Mouse (Mus musculus): ENCODE measurements around the gene Tmbim6. TPM values are rescaled to one million over a fixed set of nuclear protein-coding genes. Genes with fewer than 3 reads are reported as not detected.
"Not testable (repeated sequence)": the region's sequence is repeated elsewhere in the genome, so short reads cannot be mapped to it uniquely, and the experiment has no call there.

Gene Tmbim6
- total RNA-seq, 2 experiments from 2014 or later, result 331 to 338 TPM

DNA sequence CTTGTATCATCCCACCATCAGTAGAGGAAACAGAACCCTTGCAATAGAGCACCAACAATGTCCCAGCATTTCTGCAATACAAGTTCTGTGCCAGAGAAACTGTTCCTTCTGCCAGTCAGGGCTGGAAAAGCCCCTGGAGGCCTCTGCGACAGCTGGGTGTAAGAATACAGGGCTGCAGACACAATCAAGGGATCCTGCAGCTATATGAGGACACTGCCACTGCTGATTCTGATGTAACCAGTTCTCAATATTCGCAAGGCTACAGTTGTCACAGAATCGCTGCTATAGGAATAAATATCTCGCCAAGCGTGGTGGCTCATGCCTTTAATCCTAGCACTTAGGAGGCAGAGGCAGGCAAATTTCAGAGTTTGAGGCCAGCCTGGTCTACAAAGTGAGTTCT lies 16.4 kb upstream of the Tmbim6 start:
- DNase-seq (ENCODE audit: low spot score in 2 of 2), result no peak
- intact Hi-C loops (cut with DNase I), result no loop called here

DNA sequence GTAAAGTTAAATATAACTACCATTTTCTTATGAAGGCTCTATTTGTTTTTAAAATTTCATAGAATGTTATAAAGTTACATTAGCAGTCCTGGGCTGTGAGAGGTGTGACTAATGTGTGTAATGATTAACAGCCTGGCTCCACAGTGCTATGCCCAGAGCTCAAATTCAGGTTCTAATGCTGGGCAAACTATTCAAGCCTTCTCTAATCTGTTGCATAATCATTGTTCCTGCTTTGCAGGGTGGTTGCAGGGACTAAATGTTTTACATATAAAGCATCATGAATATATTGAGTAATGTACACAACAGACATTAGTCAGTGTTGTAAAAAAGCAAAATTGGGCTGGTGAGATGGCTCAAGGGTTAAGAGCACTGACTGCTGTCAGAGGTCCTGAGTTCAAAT lies 9.8 kb upstream of the Tmbim6 start:
- no peak for DNase-seq (ENCODE audit: low spot score in 2 of 2)

DNA sequence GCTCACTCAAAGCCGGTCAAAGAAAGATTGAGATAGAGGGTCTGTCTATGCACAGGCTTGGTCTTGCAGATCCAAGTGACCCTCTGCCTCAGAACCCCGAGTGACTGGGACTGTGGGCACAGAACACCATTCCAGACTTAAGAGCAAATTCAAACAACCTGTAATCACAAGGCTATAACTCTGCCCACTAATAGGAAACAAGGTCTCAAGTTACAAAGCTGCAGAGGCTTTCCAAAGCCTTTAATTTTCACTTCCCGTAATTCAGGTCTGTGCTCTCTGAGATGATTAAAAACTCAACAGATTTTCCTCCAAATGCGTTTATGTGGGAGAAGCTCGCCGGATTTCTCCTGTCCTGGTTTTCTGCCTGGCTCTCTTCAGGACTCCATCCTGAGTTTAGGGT lies 8.6 kb upstream of the Tmbim6 start:
- intact Hi-C loops (cut with DNase I), result no loop called here
- no peak for DNase-seq (ENCODE audit: low spot score in 2 of 2)

More for the DNA sequence above, 9.8 kb upstream of the Tmbim6 start:
- intact Hi-C loops (cut with DNase I), result no loop called here

DNA sequence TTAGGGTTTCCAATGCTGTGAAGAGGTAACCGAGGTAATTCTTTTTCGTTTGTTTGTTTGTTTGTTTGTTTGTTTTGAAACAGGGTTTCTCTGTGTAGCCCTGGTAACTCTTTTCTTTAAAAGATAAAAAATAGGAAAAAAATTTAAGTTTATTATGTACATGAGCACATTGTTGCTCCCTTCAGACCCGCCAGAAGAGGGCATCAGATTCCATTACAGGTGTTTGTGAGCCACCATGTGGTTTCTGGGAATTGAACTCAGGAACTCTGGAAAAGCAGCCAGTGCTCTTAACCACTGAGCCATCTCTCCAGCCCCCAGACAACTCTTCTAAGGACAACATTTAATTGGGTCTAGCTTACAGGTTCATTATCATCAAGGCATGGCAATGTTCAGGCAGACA lies 6.6 kb upstream of the Tmbim6 start:
- DNase-seq (ENCODE audit: low spot score in 2 of 2); intact Hi-C loops (cut with DNase I): not testable (repeated sequence)

DNA sequence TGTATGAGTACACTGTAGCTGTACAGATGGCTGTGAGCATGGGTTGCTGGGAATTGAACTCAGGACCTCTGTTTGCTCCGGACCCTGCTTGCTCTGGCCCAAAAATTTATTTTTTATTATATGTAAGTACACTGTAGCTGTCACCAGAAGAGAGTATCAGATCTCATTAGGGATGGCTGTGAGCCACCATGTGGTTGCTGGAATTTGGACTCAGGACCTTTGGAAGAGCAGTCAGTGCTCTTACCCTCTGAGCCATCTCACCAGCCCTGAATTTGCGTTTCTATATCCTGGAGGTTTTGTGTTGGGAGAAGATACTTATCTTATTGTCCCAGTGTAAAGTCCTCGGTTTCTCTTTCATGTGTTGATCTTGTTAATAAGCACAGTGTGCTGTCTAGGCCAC lies 5.9 kb upstream of the Tmbim6 start:
- DNase-seq (ENCODE audit: low spot score in 2 of 2), result no peak
- intact Hi-C loops (cut with DNase I), result no loop called here

DNA sequence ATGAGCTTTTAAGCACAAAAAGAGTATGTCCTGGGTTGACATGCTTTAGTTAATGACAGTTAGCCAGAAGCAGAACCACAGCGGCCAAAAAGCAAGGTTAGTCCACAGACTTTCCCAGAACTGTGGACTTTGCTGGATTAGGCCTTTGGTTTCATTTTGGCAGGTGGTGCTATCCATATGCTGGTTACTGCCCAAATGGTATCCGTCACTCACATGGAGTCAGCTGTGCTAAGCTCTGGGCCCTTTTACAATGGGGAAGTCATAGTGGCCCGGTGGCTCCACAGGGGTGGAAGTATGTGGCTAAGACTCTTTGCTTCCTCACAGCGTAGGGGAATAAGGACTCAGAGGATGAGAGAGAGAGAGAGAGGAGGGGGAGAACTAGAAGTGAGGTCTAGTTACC lies 4.7 kb upstream of the Tmbim6 start:
- intact Hi-C loops (cut with DNase I), result no loop called here
- DNase-seq (ENCODE audit: low spot score in 2 of 2), result no peak

DNA sequence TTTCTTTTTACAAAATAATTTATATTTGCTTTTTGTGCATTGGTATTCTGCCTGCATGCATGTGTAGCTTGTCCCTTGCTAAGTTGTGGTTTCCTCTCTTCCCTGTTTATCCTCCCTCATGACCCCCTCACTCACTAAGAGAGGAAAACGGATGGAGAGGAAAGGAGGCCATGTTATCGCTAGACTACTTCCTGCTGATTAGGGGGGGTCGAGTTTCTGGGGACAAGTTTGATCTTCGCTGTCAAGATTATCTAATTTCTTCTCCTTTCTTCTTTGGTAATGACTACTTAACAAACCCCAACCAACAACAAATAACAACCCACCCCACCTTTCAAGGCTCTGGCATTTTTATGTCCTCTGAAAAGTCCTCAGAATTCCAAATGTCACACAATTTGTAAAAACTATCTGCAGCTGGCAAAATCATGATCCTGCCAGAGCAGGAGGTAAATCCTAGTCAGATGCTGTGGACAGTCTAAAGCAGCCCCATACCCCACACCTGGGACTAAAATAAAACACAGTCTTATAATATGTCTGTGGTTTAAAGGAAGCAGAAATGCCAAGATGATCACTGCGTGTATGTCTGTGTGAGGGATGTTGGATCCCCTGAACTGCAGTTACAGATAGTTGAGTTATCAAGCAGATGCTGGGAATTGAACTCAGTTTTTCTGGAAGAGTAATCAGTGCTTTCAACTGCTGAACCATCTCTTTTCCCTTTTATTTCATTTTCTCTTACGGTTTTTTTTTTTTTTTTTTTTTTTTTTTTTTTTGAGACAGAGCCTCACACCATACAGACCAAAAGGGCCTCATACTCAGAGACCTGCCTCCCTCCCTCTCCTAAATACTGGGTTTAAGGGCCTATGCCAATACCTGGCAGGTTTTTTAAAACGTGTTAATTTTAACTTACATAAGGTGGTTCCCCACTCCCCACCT lies 1.9 kb upstream of the Tmbim6 start:
- intact Hi-C loops (cut with DNase I), result no loop called here
- DNase-seq (ENCODE audit: low spot score in 2 of 2), result no peak

DNA sequence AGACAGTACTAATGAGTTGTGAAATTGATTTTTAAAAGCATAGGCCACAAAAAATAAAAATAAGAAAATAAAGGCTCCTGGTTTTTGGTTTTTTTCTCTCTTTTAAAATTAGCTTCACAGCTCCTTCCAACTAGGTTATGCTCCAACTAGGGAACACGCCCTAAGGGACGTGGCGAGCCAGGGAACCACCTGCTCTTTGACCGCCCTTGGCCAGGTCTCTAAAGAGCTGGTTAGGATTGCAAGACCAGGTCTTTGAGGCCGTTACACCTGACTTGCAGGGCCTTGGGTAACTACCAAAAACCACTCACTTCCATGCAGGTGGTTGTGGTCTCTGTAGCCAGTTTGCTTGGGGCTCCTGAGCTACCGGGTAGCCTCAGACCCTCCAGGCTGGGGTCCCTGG lies 707 bp upstream of the Tmbim6 start:
- intact Hi-C loops (cut with DNase I), result no loop called here
- no peak for DNase-seq (ENCODE audit: low spot score in 2 of 2)

DNA sequence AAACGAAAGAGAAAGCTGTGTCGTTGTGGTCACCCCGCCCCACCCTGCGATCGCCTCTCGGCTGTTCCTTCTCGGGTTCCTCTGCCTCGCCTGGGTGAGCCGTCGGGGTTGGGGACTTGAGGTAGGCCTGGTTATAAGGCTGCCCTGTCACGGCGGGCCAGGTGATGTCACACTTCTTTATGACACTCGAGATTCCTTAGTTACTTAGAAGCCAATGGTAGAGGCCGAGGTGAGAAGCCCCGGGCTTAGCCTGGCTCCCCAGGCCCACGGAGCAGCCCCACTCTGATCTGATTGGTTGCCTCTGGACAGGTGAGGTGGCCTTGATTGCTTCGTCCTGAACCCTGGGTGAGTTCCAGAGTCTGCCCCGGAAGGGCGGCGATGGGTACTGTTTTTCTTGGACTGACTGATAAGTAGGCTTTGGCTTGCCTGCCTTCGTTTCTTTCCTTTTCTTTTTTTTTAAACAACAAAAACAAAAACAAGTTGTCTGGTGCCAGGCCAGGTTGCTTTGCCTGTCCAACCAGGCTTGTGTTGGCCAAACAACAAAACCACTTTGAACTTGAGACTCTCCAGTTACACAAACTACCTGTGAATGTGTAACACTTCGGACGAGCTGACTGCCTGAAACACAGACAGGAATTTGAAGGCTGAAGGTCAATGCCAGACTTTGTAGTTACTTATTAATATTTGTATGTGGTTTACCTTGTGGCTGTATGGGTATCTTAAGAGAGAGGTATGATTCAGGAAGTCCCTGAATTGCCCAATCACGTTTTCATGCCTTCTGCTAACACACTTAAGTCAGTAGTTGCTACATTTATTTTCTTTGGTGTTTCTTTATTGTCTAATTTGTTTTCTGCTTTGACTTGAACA lies 937 bp downstream of the Tmbim6 start:
- intact Hi-C loops (cut with DNase I), result no loop called here

DNA sequence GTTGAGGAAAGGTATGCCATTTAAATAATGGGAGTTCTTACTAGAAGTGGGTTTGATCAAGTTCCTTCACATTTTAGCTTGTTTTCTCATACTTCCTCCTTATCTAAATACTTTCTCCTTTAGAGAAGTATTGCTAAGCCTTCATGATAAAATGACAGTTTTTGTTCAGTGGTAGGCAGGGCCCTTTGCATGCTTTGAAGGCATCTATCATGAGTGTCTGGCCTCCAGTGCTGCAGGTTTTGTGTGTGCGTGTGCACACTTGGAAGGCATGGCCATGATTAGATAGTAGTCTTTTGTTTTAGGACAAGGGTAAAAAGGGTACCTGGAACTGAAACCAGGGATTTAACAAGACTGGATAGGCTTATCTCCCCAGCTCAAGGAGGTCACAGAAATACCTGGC lies 3.8 kb downstream of the Tmbim6 start:
- DNase-seq (ENCODE audit: low spot score in 2 of 2), result no peak
- intact Hi-C loops (cut with DNase I), result no loop called here

More for the DNA sequence above, 937 bp downstream of the Tmbim6 start:
- no peak for DNase-seq (ENCODE audit: low spot score in 2 of 2)

DNA sequence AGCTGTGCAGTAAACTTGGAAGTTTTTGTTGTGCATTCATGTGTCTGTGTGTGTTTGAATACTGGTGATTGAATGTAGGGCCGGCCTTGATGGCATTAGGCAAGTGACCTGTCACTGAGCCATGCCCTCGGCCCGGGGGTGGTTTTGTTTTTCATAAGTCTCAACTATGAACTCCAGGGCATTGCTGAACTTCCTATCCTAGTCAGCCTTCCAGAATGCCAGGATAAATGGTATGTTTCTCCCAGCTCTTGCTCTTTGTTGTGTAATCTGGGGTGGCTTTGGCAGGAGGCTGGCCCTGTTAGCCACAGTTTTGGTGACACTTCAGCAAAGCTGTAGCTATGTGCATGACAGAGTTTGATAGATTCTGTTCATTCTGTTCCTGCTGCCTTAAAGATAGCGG lies 4.2 kb downstream of the Tmbim6 start:
- intact Hi-C loops (cut with DNase I), result no loop called here
- no peak for DNase-seq (ENCODE audit: low spot score in 2 of 2)

DNA sequence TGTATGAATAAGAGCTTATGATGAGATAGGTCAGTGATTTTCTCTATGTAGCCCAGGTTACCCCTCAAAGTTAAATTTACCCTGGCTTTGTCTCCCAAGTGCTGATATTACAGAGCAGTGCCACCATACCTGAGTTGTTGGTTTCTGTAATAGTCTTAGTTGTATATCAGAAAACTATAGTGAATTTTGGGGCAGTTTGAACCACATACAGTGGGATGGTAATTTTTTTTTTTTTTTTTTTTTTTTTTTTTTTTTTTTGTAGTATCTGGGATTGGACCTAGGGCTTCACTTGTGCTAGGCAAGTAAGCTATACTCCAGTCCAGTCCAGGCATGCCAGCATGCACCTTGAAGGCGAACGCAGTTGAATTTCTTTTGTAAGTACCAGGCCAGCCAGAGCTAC lies 4.9 kb downstream of the Tmbim6 start:
- no peak for DNase-seq (ENCODE audit: low spot score in 2 of 2)
- intact Hi-C loops (cut with DNase I), result no loop called here

DNA sequence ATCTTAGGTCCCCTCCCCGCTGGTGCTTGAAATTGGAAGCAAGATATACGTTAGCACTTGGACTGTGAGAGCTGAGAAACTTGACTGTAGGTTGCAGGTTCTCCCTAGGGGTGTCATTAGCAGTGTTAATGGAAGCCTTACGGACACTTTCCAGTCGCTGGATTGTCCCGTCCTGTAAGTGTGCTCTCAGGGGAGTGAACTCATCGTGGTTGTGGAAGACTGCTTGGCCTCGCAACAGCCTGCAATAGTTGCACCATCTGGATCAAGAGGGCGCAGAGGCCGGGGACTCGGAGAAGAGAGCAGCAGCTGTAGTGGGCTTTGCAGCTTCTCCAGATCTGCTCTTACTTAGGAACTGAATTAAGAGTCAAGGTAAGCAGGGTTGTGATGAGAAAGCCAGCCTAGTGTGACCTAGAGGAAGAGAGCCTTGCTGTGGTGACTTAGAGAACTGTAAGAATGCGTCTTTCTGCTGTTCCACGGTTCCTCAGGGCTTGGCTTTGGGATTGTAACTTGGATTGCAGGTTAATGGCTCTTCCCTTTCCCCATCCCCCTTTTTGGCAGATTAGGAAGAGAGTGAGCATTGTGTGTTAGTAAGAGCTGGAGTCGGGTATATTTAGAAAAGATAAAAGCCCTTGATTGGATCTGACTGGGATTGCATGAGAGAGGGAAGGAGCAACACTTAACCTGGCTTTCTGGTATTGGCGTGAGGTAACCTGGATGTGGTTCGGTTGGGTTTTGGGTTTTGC lies 7.0 kb downstream of the Tmbim6 start:
- DNase-seq (ENCODE audit: low spot score in 2 of 2), result no peak
- intact Hi-C loops (cut with DNase I), result no loop called here

DNA sequence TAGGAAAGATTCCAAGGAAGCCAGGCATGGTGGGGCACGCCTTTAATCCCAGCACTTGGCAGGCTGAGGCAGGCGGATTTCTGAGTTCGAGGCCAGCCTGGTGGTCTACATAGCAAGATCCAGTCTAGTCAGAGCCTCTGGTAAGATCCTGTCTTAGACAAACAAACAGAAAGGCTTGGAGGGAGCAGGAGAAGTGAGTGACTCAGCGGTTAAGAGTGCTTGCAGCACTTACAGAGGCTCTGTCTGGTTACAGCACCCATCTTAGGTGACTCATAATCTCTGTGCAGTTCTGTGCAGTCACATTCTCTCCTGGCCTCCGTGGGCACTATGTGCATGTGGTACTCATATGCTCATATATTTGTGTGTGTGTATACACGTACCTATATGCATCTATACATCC lies 7.9 kb downstream of the Tmbim6 start:
- peak in 1 of 2 experiments; percentile 42 for DNase-seq (ENCODE audit: low spot score in 2 of 2)
- intact Hi-C loops (cut with DNase I), result no loop called here

DNA sequence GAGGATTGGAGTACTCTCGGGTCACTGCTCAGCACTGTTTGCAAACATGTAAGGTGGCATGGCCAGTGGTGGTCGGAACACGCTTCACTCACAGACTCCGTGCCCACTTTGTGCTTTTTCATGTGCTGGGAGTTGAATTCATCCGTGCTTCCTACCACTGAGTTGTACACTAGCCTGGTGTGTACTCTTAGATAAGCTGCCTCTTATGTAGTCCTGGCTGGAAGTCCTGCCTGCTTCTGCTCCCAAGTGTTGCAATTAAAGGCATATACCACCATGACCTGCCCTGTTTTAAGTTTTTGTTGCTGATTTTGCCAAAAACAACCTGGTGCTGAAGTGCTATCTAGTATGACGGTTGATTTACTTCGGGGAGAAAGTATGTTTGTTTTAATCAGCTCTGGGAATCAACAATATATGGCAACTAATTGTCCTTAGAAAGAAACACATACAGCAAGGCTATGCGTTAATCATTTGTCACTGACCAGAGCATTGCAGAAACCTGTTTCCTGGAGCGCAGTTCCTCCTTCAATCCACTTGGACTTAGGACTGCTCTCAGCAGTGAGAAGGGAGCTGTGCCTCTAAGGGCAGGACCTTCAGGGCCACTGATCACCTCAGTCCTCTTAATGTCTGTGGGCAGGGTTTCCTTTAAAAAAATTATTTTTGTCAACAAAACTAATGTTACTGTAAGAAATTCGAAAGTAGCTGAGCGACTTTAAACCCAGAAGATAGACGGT lies 10.6 kb downstream of the Tmbim6 start:
- intact Hi-C loops (cut with DNase I), result no loop called here

DNA sequence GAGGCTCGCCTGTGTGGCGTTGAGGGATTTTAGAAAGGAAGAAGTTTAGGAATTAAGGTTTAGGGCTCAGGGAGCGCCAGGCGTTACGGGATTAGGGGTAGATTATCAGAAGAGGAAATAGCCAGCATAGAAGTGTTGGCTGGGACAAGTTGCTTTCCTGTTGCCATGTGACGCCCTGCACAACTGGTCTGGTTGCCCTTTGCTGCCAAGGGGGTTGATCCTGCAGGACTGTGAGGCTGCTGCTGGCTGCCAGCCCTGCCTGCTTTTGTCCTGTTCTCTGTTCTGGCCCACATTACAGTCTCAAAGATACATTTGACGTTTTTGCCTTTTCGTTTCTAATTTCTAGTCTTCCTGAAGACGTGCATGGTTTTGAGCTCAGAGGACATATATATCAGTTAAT lies 12.5 kb downstream of the Tmbim6 start:
- intact Hi-C loops (cut with DNase I), result no loop called here
- no peak for DNase-seq (ENCODE audit: low spot score in 2 of 2)

More for the DNA sequence above, 10.6 kb downstream of the Tmbim6 start:
- DNase-seq (ENCODE audit: low spot score in 2 of 2), result no peak

DNA sequence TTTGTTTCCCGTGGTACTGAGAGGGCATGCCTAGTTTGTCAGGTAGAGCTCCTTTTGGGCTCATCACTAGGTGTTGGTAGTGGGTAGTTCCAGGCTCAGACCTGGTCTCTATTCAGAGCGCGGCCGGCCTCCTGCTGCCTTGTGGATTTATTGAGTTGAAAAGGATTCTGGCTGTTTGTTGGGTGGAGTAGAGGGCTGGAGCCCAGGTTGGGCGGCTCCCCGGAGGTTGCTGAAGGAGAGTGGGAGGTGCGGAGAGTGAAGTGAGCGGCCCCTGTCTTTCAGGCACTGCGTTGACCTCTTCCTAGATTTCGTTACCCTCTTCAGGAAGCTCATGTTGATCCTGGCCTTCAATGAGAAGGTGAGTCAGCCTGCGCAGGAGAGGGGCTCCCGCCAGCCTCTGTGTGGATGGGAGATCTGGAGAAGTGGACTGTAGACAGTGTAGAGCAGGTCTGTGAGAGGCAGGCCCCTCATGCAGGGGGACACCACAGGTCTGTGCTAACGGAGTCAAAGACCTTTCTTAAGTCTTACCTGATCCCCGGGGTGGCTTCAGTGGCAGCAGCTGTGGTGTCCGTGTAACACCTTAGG lies 14.4 kb downstream of the Tmbim6 start:
- no peak for DNase-seq (ENCODE audit: low spot score in 2 of 2)
- intact Hi-C loops (cut with DNase I), result no loop called here

DNA sequence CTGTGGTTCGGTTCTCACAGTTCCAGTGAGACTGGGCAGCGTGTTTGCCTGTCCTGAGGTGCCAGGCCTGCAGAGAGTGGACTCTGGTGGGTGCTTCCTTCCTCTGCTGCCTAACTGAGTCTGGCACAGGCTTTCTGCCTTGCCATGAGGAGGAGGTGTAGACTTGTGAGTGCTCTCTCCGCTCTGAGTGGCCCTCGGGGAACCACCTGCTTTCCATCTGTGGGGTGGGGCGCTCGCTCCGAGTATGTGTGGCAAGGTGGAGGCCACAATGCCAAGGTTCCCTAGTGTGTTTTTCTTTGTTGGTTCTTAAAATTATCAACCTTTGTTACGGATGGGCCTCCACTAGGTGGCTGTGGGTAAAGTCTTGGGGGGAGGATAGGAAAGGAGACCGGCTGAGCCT lies 16.2 kb downstream of the Tmbim6 start:
- no peak for DNase-seq (ENCODE audit: low spot score in 2 of 2)
- intact Hi-C loops (cut with DNase I), result no loop called here

DNA sequence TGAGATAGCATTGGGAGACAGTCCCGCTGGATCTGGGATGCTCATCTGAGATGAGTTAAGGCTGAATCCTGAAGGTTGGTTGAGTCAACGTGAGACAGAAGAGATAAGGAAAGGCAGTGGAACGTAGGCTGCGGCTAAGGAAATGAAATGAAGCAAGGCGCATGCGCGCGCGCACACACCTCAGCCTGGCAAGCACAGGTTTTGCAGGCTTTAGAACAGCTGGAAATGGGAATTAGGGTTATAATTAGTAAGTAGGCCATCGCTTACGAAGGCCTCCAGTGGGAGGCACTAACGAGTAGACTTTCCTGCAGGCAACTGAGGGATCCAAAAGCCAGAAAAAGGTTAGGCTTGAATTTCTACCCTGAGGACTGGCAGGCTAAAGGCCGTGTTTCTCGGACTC lies 19.1 kb downstream of the Tmbim6 start:
- DNase-seq (ENCODE audit: low spot score in 2 of 2), result peak; percentile 21 to 51
- intact Hi-C loops (cut with DNase I), result loop anchor here (10.0 kb wide), 2 partner anchors 263 to 493 kb away; partner anchors contain the start of gene Asic1

All from left cerebral cortex, postnatal 25 days (tissue).